In the genomic region with DNA sequence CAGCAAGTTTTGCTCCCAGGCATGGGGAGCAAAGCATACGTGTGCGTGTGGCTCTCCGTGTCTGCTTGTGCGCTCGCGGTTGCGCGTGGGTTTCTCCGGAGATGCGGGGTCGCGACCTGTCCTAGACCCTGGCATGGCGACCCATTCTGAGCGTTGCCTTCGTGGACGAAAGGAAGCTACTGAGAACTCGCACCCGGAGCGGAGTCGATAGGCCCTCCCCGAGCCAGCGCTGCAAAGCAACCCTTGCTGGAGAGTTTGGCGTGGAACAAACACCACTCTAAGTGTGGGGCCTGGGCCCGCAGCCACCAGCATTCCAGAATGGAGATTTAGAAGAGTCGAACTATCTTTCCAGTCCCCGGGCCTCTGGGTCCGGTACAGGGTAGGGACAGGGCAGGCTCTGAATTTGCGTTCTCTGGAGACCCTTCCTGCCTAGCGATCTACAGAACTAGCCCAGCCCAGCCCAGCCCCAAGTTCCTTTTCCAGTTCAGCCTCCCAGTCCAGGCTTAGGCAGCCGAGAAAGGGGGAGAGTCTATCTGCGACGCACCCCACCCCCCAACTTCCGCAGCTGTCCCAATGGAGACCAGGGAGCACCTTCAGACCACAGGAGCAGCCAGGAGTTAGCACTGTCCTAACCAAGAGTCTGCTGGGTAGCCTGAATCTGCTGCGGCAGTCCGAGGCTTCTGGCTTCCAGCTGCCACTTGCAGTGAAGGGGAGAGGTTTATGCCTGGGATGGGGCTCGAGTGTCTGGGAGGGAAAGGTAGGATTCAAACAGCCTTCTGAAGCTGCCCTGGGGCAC, we compare ENCODE assay signal across 11 mouse cellular contexts. TPM values are rescaled to one million over a fixed set of nuclear protein-coding genes. Genes with fewer than 3 reads are reported as not detected.
DNase-seq lines count a peak whose midpoint lies in the region; ATAC-seq and TF ChIP-seq lines count a peak whose summit lies in the region.
"Had no signal": no experiment of that assay in that cellular context is flagged by ENCODE, and none has a peak within 500 bp of the region (broad histone marks: within the 10 kb centered on the region; RNA-seq: fewer than 3 reads in every experiment).

No protein-coding gene starts in this region.

- no peak overlapping the region for H3K4me3 ChIP-seq in intestine, embryonic 15.5 days (replicated peaks)
- H3K4me3 ChIP-seq in intestine, postnatal 0 days (ENCODE audit: low read depth, low read length) = no peak overlapping the region
- peak overlapping the region; percentile 46 for H3K4me3 ChIP-seq in hindbrain, embryonic 10.5 days
- peak overlapping the region; percentile 34 for H3K4me3 ChIP-seq in midbrain, embryonic 15.5 days

- no peaks in the 10 kb centered on the region for H3K9me3 ChIP-seq in intestine, embryonic 15.5 days
- no peaks in the 10 kb centered on the region for H3K9me3 ChIP-seq in intestine, postnatal 0 days (ENCODE audit: control insufficient read depth)
- no peaks in the 10 kb centered on the region for H3K9me3 ChIP-seq in hindbrain, embryonic 10.5 days
- no peaks in the 10 kb centered on the region for H3K9me3 ChIP-seq in midbrain, embryonic 15.5 days

- no peaks in the 10 kb centered on the region for H3K36me3 ChIP-seq in intestine, embryonic 15.5 days
- no peaks in the 10 kb centered on the region for H3K36me3 ChIP-seq in intestine, postnatal 0 days (ENCODE audit: control insufficient read depth, insufficient read depth)
- H3K36me3 ChIP-seq in hindbrain, embryonic 10.5 days = no peaks in the 10 kb centered on the region
- no peaks in the 10 kb centered on the region for H3K36me3 ChIP-seq in midbrain, embryonic 15.5 days (replicated peaks)

- H3K4me1 ChIP-seq in intestine, embryonic 15.5 days (replicated peaks) = no peaks in the 10 kb centered on the region
- H3K4me1 ChIP-seq in intestine, postnatal 0 days (replicated peaks; ENCODE audit: control insufficient read depth, insufficient read depth, low read length) = no peaks in the 10 kb centered on the region
- H3K4me1 ChIP-seq in hindbrain, embryonic 10.5 days (replicated peaks) = peaks cover 14% of the 10 kb centered on the region
- peaks cover 11% of the 10 kb centered on the region for H3K4me1 ChIP-seq in midbrain, embryonic 15.5 days

- no peak overlapping the region for H3K4me2 ChIP-seq in intestine, embryonic 15.5 days (replicated peaks)
- no peak overlapping the region for H3K4me2 ChIP-seq in intestine, postnatal 0 days (replicated peaks; ENCODE audit: low read depth)
- peak overlapping the region; percentile 56 for H3K4me2 ChIP-seq in midbrain, embryonic 15.5 days

- DNase-seq in embryo, embryonic 9.5 days (ENCODE audit: extremely low spot score) = peak; percentile 44
- peak; percentile 41 for DNase-seq in hindbrain, embryonic 10.5 days (ENCODE audit: low spot score)
- no peak for DNase-seq in kidney, adult 8-10 months
- DNase-seq in left cerebral cortex, adult 11 months (ENCODE audit: low spot score) = no peak
- DNase-seq in Muller cell, postnatal 12 days (ENCODE audit: inconsistent ontology term) = no peak
- DNase-seq: kidney, postnatal 4 days; lung, postnatal 36 days had no signal

- H3K27ac ChIP-seq in intestine, embryonic 15.5 days = no peak overlapping the region
- no peak overlapping the region for H3K27ac ChIP-seq in intestine, postnatal 0 days (ENCODE audit: low read depth, low read length)
- H3K27ac ChIP-seq in hindbrain, embryonic 10.5 days = peak overlapping the region; percentile 77
- H3K27ac ChIP-seq in midbrain, embryonic 15.5 days = peak overlapping the region; percentile 72

- no peak overlapping the region for H3K9ac ChIP-seq in intestine, embryonic 15.5 days
- H3K9ac ChIP-seq in intestine, postnatal 0 days (ENCODE audit: low read depth, low read length) = no peak overlapping the region
- peak overlapping the region; percentile 31 for H3K9ac ChIP-seq in midbrain, embryonic 15.5 days

- no peak for TF ChIP-seq CTCF in intestine, postnatal 0 days (IDR thresholded peaks at IDR 0.05; ENCODE audit: low read depth)

- H3K27me3 ChIP-seq in intestine, embryonic 15.5 days (replicated peaks) = peaks cover 72% of the 10 kb centered on the region
- H3K27me3 ChIP-seq in intestine, postnatal 0 days (replicated peaks; ENCODE audit: control insufficient read depth, insufficient read depth, low read length) = peaks cover 87% of the 10 kb centered on the region
- peaks cover 94% of the 10 kb centered on the region for H3K27me3 ChIP-seq in hindbrain, embryonic 10.5 days (ENCODE audit: insufficient read depth, poor library complexity, severe bottlenecking)
- H3K27me3 ChIP-seq in midbrain, embryonic 15.5 days (replicated peaks) = peaks cover 14% of the 10 kb centered on the region

- 0 out of 2 replicates have a peak, but pooled peaks have one; percentile 12 for ATAC-seq in intestine, embryonic 15.5 days
- no peak for ATAC-seq in intestine, postnatal 0 days
- peak; percentile 51 for ATAC-seq in midbrain, embryonic 15.5 days (replicated peaks)

- WGBS in intestine, embryonic 15.5 days = under 1% methylated on average over 36 of the region's 36 CpGs
- whole genome bisulfite sequencing in intestine, postnatal 0 days = 2% methylated on average over 36 of the region's 36 CpGs
- WGBS in hindbrain, embryonic 10.5 days = 1% methylated on average over 36 of the region's 36 CpGs
- 1% methylated on average over 36 of the region's 36 CpGs for WGBS in midbrain, embryonic 15.5 days

RNA-seq across cellular contexts. Expression of gene Otx2, which starts 0.6 kb away (rescaled TPM):
- polyA plus RNA-seq in intestine, embryonic 15.5 days (2015; fragmentation: Nextera tagmentation; extraction: Ambion mirVana) = 0.09 TPM in 1 of 2 replicates, not detected in the other
- not detected in 2 replicates for polyA plus RNA-seq in intestine, postnatal 0 days (2015; fragmentation: Nextera tagmentation; extraction: Ambion mirVana)
- polyA plus RNA-seq in hindbrain, embryonic 10.5 days (2016; fragmentation: Nextera tagmentation; extraction: Ambion mirVana) = 15.4 and 19.3 TPM in 2 replicates
- 83.5 and 83.6 TPM in 2 replicates for polyA plus RNA-seq in midbrain, embryonic 15.5 days (2015; fragmentation: Nextera tagmentation; extraction: Ambion mirVana)
- polyA plus RNA-seq: thymus, postnatal 0 days had no signal

Comparison
In these comparisons a context has a peak if more than half of its experiments do, and no peak if none do; other contexts are left out.
1. H3K27ac ChIP-seq: peak in hindbrain, embryonic 10.5 days (single experiment) and midbrain, embryonic 15.5 days (single experiment); none in intestine, embryonic 15.5 days (single experiment) and intestine, postnatal 0 days (single experiment).
2. H3K4me3 ChIP-seq: peak in hindbrain, embryonic 10.5 days (single experiment) and midbrain, embryonic 15.5 days (single experiment); none in intestine, embryonic 15.5 days (single experiment) and intestine, postnatal 0 days (single experiment).
3. DNase-seq: peak in embryo, embryonic 9.5 days (single experiment) and hindbrain, embryonic 10.5 days (single experiment); none in kidney, adult 8-10 months (0 of 2), left cerebral cortex, adult 11 months (single experiment) and Muller cell, postnatal 12 days (single experiment).
4. RNA of gene Otx2, which starts 0.6 kb away (polyA plus RNA-seq): 83.5 to 83.6 TPM in midbrain, embryonic 15.5 days and 15.4 to 19.3 TPM in hindbrain, embryonic 10.5 days; 0.09 TPM in intestine, embryonic 15.5 days and not detected in intestine, postnatal 0 days; every median in the first group is over 10 times any median in the second.